Mouse (Mus musculus) limb, embryonic 10.5 days (tissue): ENCODE data around the gene Dnajc13. TPM values are rescaled to one million over a fixed set of nuclear protein-coding genes. Genes with fewer than 3 reads are reported as not detected.

Experiments
- DNase-seq: peaks from one replicate; pipeline ENCODE4 v3.0.0-alpha.2; 2017; ENCODE audit warnings: low spot score
- H3K27ac ChIP-seq: fragments of 300-500 bp; sonication (generic); 2 replicates; pipeline ENCODE4 v1.5.1; 2016; ENCODE audit warnings: mild to moderate bottlenecking
- H3K27me3 ChIP-seq: fragments of 300-500 bp; sonication (generic); 2 replicates; pipeline ENCODE4 v1.6.1; 2016; ENCODE audit warnings: low read depth, mild to moderate bottlenecking; ENCODE audit not compliant: poor library complexity, severe bottlenecking
- H3K36me3 ChIP-seq: fragments of 300-500 bp; sonication (generic); 2 replicates; pipeline ENCODE4 v1.6.1; 2016; ENCODE audit warnings: mild to moderate bottlenecking, moderate library complexity
- H3K4me1 ChIP-seq: fragments of 300-500 bp; sonication (generic); 2 replicates; pipeline ENCODE4 v1.6.1; 2016
- H3K4me3 ChIP-seq: fragments of 300-500 bp; sonication (generic); 2 replicates; pipeline ENCODE4 v1.5.1; 2016; ENCODE audit warnings: mild to moderate bottlenecking, moderate library complexity
- H3K9me3 ChIP-seq: fragments of 300-500 bp; sonication (generic); replicated peaks from 2 replicates; pipeline ENCODE4 v1.6.1; 2016; ENCODE audit warnings: mild to moderate bottlenecking
- WGBS: fragments of 180-500 bp; shearing (Covaris S2); methylation state at CpG from one replicate; pipeline ENCODE4 v1.1.7; 2016; 5-methylcytosine and 5-hydroxymethylcytosine counted together
- polyA plus RNA-seq: library from polyadenylated mRNA; unstranded; fragments of >200 nt; fragmentation: Nextera tagmentation; extraction: Ambion mirVana; gene quantifications from 2 replicates; pipeline ENCODE4 v1.2.1, GENCODE M21; 2016

The Dnajc13 gene
- polyA plus RNA-seq, 1 experiment from 2014 or later: 21.8 TPM

GRCm38 (mm10) chr9:104164194-104164593 is 98.5 kb downstream of the Dnajc13 start:
- no peak for DNase-seq
- WGBS: 89% methylated on average over 5 of the region's 5 CpGs

GRCm38 (mm10) chr9:104161117-104161516 is 101.6 kb downstream of the Dnajc13 start:
- DNase-seq: no peak
- Histone ChIP-seq H3K27ac (no peak overlapping the region), H3K27me3 (no peaks in the 10 kb centered on the region), H3K4me3 (no peak overlapping the region), H3K9me3 (no peaks in the 10 kb centered on the region), H3K4me1 (no peaks in the 10 kb centered on the region), H3K36me3 (peaks cover 98% of the 10 kb centered on the region)
- WGBS: 77% methylated on average over 7 of the region's 7 CpGs

More at GRCm38 (mm10) chr9:104164194-104164593, 98.5 kb downstream of the Dnajc13 start:
- no peak overlapping the region for H3K4me3 ChIP-seq
- no peaks in the 10 kb centered on the region for H3K9me3 ChIP-seq
- peaks cover 93% of the 10 kb centered on the region for H3K36me3 ChIP-seq
- no peaks in the 10 kb centered on the region for H3K27me3 ChIP-seq
- H3K27ac ChIP-seq: no peak overlapping the region
- H3K4me1 ChIP-seq: no peaks in the 10 kb centered on the region

DNA sequence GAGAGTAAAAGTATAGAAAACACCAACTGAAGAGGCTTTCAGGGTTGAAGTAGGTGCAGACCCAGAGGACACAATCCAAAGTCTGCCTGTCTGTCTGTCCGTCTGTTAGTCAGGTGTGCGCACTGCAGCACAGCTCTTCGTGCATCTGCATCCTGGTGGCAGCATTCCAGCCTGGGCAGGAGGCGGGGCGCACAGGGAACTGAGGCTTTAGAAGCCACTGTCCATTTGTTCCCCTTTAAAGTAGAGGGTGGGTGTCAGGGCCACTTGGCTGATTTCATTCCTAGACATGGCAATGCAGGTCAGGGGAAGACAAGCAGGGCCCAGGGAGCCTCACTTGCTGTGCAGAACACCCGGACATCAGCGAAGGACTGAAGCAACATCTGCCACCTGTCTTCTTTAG is 105.4 kb downstream of the Dnajc13 start:
- WGBS: 96% methylated on average over 7 of the region's 7 CpGs

DNA sequence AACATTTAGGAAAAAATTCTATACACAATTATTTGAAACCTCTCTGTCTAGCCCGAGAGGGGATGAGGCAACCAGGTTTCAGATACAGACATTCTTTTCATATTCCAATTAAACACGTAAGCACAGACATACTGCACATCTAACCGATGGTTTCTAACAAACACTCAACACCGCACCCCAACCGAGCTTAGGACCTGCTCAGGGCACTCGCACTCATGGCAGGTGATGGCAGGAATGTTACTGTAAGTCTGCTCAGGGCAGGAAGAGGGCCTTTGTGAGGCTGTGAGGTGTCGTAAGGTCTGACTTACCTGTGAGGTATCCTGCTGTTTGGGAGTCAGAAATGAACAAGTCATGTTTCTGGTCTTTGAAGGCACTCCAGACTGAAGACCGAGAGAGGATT is 106.2 kb downstream of the Dnajc13 start:
- no peaks in the 10 kb centered on the region for H3K9me3 ChIP-seq
- no peak overlapping the region for H3K27ac ChIP-seq
- WGBS: 96% methylated on average over 8 of the region's 8 CpGs
- H3K36me3 ChIP-seq: peaks cover 97% of the 10 kb centered on the region
- no peaks in the 10 kb centered on the region for H3K4me1 ChIP-seq
- no peak overlapping the region for H3K4me3 ChIP-seq
- DNase-seq: no peak
- H3K27me3 ChIP-seq: no peaks in the 10 kb centered on the region

More for the DNA sequence above, 105.4 kb downstream of the Dnajc13 start:
- no peaks in the 10 kb centered on the region for H3K4me1 ChIP-seq
- H3K4me3 ChIP-seq: no peak overlapping the region
- peaks cover 97% of the 10 kb centered on the region for H3K36me3 ChIP-seq
- H3K27me3 ChIP-seq: no peaks in the 10 kb centered on the region
- H3K9me3 ChIP-seq: no peaks in the 10 kb centered on the region
- H3K27ac ChIP-seq: no peak overlapping the region
- no peak for DNase-seq

GRCm38 (mm10) chr9:104155100-104155715 is 107.5 kb downstream of the Dnajc13 start:
- H3K4me3 ChIP-seq: no peak overlapping the region
- no peak for DNase-seq
- H3K27ac ChIP-seq: no peak overlapping the region
- H3K27me3 ChIP-seq: no peaks in the 10 kb centered on the region
- H3K36me3 ChIP-seq: peaks cover 97% of the 10 kb centered on the region
- no peaks in the 10 kb centered on the region for H3K9me3 ChIP-seq
- 96% methylated on average over 14 of the region's 14 CpGs for WGBS
- no peaks in the 10 kb centered on the region for H3K4me1 ChIP-seq

DNA sequence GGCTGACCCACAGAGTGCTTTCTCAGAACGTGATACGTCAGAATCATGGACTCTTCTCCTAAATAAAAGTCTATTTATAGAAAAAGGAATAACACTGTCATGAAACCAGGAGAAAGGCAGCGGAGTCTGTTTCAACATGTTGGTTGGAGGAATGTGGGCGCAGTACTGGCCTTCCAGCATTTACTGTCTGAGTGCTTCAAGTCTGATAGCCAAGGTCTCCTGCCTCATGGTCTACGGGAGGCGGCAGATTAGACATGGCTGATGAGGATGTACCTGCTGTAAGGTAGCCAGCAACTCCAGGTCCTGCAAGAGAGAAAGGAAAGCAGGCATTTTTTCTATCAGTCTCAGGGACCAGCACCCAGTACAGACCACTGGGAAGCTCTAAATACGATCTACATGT is 110.6 kb downstream of the Dnajc13 start:
- Histone ChIP-seq H3K9me3 (no peaks in the 10 kb centered on the region), H3K27ac (no peak overlapping the region), H3K27me3 (no peaks in the 10 kb centered on the region), H3K4me1 (no peaks in the 10 kb centered on the region), H3K4me3 (no peak overlapping the region), H3K36me3 (peaks cover 75% of the 10 kb centered on the region)
- 95% methylated on average over 7 of the region's 7 CpGs for WGBS
- no peak for DNase-seq

GRCm38 (mm10) chr9:104148969-104149368 is 113.8 kb downstream of the Dnajc13 start:
- WGBS: 91% methylated on average over 7 of the region's 7 CpGs
- H3K4me1 ChIP-seq: no peaks in the 10 kb centered on the region
- no peaks in the 10 kb centered on the region for H3K9me3 ChIP-seq
- no peak for DNase-seq
- no peaks in the 10 kb centered on the region for H3K27me3 ChIP-seq
- H3K4me3 ChIP-seq: no peak overlapping the region
- no peak overlapping the region for H3K27ac ChIP-seq
- H3K36me3 ChIP-seq: peaks cover 44% of the 10 kb centered on the region

DNA sequence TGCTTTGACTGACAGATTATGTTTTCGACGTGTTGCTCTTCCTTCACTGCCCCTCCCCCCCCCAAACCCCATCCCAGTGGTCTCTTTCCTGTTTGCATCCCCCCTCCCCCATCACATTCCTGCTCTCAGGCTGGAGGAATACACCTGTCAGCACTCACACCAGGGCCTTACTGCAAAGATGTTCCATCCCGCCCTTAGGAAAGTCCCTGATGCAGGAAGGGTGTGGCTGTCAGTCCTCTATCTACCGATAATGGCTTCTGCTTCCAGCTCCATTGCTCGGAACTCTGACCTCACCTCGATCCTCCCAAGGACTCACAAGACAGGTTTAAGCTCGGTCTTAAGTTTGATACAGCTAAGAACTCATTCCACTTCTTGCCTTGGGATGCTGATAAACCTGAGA is 116.0 kb downstream of the Dnajc13 start:
- H3K4me1 ChIP-seq: no peaks in the 10 kb centered on the region
- no peaks in the 10 kb centered on the region for H3K9me3 ChIP-seq
- peaks cover 22% of the 10 kb centered on the region for H3K36me3 ChIP-seq
- 87% methylated on average over 7 of the region's 7 CpGs for WGBS
- no peak overlapping the region for H3K27ac ChIP-seq
- H3K4me3 ChIP-seq: no peak overlapping the region
- no peak for DNase-seq
- H3K27me3 ChIP-seq: no peaks in the 10 kb centered on the region

- DNase-seq: no peak
- 82% methylated on average over 8 of the region's 8 CpGs for WGBS
- H3K27ac ChIP-seq: no peak overlapping the region
- no peaks in the 10 kb centered on the region for H3K4me1 ChIP-seq
- H3K4me3 ChIP-seq: no peak overlapping the region
- no peaks in the 10 kb centered on the region for H3K9me3 ChIP-seq
- H3K36me3 ChIP-seq: peaks cover 2% of the 10 kb centered on the region; the same call in 1 of the 2 replicates
- no peaks in the 10 kb centered on the region for H3K27me3 ChIP-seq
Observed at GRCm38 (mm10) chr9:104144314-104144996, 118.3 kb downstream of the Dnajc13 start.

GRCm38 (mm10) chr9:104142805-104143204 is 119.9 kb downstream of the Dnajc13 start:
- no peaks in the 10 kb centered on the region for H3K36me3 ChIP-seq
- no peak for DNase-seq
- no peaks in the 10 kb centered on the region for H3K4me1 ChIP-seq
- H3K27ac ChIP-seq: no peak overlapping the region
- H3K9me3 ChIP-seq: no peaks in the 10 kb centered on the region
- H3K4me3 ChIP-seq: no peak overlapping the region
- 90% methylated on average over 14 of the region's 14 CpGs for WGBS
- H3K27me3 ChIP-seq: no peaks in the 10 kb centered on the region

DNA sequence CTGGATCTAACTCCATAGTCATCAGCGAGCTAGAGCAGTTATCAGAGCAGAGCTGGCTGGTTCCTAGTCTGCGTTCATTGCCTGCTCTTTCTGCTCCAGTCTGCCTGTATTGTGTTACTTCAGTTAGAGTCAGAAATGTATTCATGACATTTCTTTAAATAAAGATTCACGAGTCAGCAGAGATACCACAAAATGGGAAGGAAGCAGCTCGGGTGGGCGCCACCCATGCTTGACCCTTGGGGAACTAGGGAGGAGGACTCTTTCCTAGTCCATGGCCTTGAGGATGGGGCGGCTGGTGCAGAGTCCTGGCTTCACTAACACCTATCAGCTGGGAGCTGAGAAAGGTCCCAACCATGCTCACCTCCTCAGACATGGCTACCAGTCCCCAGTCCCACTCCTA is 122.4 kb downstream of the Dnajc13 start:
- no peak overlapping the region for H3K27ac ChIP-seq
- WGBS: 90% methylated on average over 6 of the region's 6 CpGs
- H3K4me1 ChIP-seq: no peaks in the 10 kb centered on the region
- H3K4me3 ChIP-seq: no peak overlapping the region
- DNase-seq: no peak
- H3K36me3 ChIP-seq: no peaks in the 10 kb centered on the region
- H3K27me3 ChIP-seq: no peaks in the 10 kb centered on the region
- H3K9me3 ChIP-seq: no peaks in the 10 kb centered on the region

GRCm38 (mm10) chr9:104130141-104130755 is 132.5 kb downstream of the Dnajc13 start:
- H3K27me3 ChIP-seq: no peaks in the 10 kb centered on the region
- H3K4me3 ChIP-seq: no peak overlapping the region
- H3K9me3 ChIP-seq: no peaks in the 10 kb centered on the region
- DNase-seq: no peak
- 89% methylated on average over 9 of the region's 9 CpGs for WGBS
- H3K4me1 ChIP-seq: peaks cover 4% of the 10 kb centered on the region; the same call in 1 of the 2 replicates
- H3K27ac ChIP-seq: no peak overlapping the region
- no peaks in the 10 kb centered on the region for H3K36me3 ChIP-seq

GRCm38 (mm10) chr9:104128110-104128509 is 134.6 kb downstream of the Dnajc13 start:
- WGBS: 75% methylated on average over 2 of the region's 2 CpGs
- Histone ChIP-seq H3K27me3 (no peaks in the 10 kb centered on the region), H3K4me1 (peaks cover 16% of the 10 kb centered on the region), H3K36me3 (no peaks in the 10 kb centered on the region), H3K4me3 (no peak overlapping the region), H3K9me3 (no peaks in the 10 kb centered on the region), H3K27ac (no peak overlapping the region)
- no peak for DNase-seq
